Mouse (Mus musculus) right cerebral cortex, postnatal 25 days (tissue): ENCODE measurements at regions not wholly inside any gene's neighbourhood (a gene's known extent, or its start where the extent isn't known, plus 50 kb on each side); places are given as distances from the start of the nearest gene placed in this dataset.
"Not testable (repeated sequence)": the region's sequence is repeated elsewhere in the genome, so short reads cannot be mapped to it uniquely, and the experiment has no call there.

Source experiments
- DNase-seq: peaks from one replicate; pipeline ENCODE4 v3.0.0; 2022

- DNase-seq: no peak
Measured at GRCm38 (mm10) chr6:109125447-109125846, 297.0 kb downstream of the Edem1 start.

- no peak for DNase-seq
Measured at GRCm38 (mm10) chr6:109127203-109127602, 298.8 kb downstream of the Edem1 start.

- no peak for DNase-seq
Measured at GRCm38 (mm10) chr6:109146111-109146510, 317.7 kb downstream of the Edem1 start.

- DNase-seq: no peak
Measured at GRCm38 (mm10) chr6:109149043-109149442, 320.6 kb downstream of the Edem1 start.

GRCm38 (mm10) chr6:109150023-109150911 lies 321.8 kb downstream of the Edem1 start:
- DNase-seq: peak; percentile 87

- DNase-seq: no peak
Measured at GRCm38 (mm10) chr6:109150912-109151256, 322.4 kb downstream of the Edem1 start.

GRCm38 (mm10) chr6:109153624-109154023 lies 325.2 kb downstream of the Edem1 start:
- no peak for DNase-seq

- DNase-seq: no peak
Measured at GRCm38 (mm10) chr6:109159561-109159960, 331.1 kb downstream of the Edem1 start.

- DNase-seq: no peak
Measured at GRCm38 (mm10) chr6:109167439-109167838, 339.0 kb downstream of the Edem1 start.

- DNase-seq: no peak
Measured at GRCm38 (mm10) chr6:109172104-109172850, 343.8 kb downstream of the Edem1 start.

- DNase-seq: no peak
Measured at GRCm38 (mm10) chr6:109173015-109173414, 344.6 kb downstream of the Edem1 start.

- DNase-seq: no peak
Measured at GRCm38 (mm10) chr6:109176876-109177275, 348.4 kb downstream of the Edem1 start.

- DNase-seq: no peak
Measured at GRCm38 (mm10) chr6:109182878-109183277, 354.4 kb downstream of the Edem1 start.

- not testable (repeated sequence) for DNase-seq
Measured at GRCm38 (mm10) chr6:109193061-109193460, 364.6 kb downstream of the Edem1 start.

- DNase-seq: no peak
Measured at GRCm38 (mm10) chr6:109193603-109194002, 365.2 kb downstream of the Edem1 start.

- DNase-seq: no peak
Measured at GRCm38 (mm10) chr6:109209699-109210098, 381.3 kb downstream of the Edem1 start.

- no peak for DNase-seq
Measured at GRCm38 (mm10) chr6:109230391-109230790, 401.9 kb downstream of the Edem1 start.

- no peak for DNase-seq
Measured at GRCm38 (mm10) chr6:109233426-109233825, 405.0 kb downstream of the Edem1 start.

GRCm38 (mm10) chr6:109245666-109246065 lies 417.2 kb downstream of the Edem1 start:
- DNase-seq: no peak

- not testable (repeated sequence) for DNase-seq
Measured at GRCm38 (mm10) chr6:109246510-109246909, 418.1 kb downstream of the Edem1 start.
